Mouse (Mus musculus) MEL-GATA-1-ER (cell line): Measurements from ENCODE around the gene Pigx.
"Not testable (repeated sequence)": the region's sequence is repeated elsewhere in the genome, so short reads cannot be mapped to it uniquely, and the experiment has no call there.

Experiments used
- DNase-seq: peaks from one replicate; pipeline ENCODE4 v3.0.0-alpha.2; 2012; ENCODE audit warnings: low read depth; ENCODE audit errors: extremely low read depth

The Pigx gene

DNA sequence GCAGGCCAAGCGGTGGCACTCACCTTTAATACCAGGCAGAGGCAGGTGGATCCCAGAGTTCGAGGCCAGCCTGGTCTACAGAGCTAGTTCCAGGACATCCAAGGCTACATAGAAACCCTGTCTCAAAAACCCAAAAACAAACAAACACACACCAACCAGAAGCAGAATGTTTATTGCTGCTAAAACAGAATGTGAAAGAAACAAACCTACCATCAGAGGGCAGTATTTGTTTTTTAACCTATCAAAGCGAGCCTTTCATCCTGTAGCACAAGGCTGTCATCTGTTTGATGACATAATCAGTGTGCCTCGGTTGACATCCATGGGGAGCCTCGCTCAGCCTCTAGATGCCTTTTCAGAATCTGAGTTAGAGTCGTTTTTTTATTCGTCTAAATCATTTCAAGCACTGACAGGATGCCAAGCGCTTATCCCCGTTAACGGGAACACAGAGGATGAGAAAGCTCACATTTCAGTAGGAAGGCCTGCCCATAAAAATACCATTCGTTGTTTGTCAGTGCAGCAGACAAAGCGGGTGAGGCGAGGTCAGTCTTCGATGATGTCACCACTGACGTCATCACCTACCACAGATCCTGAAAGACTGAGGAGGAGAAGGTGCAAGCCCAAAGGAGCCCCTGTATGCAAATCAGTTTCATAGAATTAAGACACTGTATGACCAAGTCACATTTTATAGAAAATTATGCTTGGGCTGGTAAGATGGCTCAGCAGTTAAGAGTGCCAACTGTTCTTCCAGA lies 11.6 kb upstream of the Pigx start:
- DNase-seq: no peak

DNA sequence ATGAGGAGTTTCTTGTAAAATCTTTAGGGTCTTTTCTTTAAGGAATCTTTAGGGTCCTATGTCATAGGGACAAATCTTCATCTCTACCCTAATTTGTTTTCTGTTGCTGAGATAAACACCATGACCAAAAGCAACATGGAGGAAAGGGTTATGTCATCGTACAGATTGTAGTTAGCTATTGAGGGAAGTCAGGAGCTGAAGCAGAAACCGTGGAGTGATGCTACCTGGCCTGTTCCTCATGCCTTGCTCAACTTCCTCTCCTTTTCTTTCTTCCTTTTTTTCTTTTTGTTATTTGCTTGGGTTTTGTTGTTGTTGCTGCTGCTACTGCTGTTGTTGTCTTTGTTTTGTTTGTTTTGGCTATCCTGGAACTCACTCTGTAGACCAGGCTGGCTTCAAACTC lies 9.0 kb upstream of the Pigx start:
- DNase-seq: no peak

DNA sequence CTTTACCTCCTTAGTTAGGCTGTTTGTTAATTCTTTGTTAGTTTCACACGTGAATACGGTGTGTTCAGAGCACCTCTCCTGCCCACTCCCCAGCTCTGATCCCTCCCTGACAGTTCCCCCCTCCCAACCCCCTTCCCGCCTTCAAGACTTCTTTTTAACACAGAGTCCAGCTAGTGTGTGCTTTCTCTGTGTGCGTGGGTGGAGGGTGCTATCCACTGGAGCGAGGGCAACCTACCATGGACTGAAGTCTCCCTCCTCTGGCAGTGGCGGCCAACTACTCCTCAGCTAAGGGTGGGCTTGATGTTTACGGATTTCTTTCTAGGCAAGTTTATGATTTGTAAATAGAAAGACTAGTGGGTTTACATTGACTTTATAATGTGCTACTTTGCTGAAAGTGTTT lies 8.6 kb upstream of the Pigx start:
- no peak for DNase-seq

DNA sequence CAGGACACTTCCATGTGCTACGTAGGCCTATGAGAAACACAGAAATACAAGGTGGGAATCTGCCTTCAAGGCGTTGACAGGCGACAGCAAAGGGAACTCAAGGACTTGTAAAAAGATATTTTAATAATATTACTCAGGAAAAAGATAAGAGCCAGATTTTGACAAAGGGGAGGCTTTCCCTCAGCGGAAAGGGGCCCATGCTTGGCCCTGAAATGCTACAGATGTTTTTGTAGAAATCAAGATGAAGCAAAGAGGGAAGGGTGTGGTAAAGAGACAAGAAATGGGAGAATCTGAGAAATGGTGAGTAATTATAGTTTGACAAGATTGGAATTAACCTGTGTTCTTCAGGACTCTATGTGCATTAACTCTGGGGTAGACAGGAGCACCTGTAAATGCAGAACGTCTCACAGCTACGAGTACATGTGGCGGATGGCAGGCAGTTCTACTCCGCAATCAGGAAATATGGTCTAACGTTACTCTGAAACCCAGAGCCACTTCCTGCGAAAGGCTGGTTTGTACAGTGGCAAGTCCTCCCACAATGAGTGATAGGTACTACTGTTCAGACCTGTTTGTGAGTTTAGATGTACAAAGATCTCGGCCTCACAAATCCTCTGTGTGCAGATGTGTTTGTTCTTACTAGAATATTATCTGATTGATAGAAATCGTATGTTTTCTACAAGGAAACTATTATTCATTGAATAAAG lies 8.0 kb upstream of the Pigx start:
- no peak for DNase-seq

DNA sequence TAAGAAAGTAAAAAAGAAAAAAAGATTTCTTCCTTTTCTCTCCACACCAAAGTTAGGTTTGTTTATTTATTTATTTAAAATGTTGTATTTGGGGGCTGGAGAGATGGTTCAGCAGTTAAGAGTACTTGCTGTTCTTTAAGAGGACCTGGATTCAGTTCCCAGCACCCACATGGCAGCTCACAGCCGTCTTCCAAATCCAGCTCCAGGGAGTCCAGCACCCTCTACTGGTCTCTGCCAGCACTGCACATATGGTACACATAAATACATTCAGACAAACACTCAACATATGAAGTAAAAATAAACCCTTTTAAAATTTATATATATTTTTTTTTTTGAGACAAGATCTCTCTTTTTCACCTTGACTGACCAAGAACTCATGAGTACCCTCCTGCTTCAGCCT lies 6.2 kb upstream of the Pigx start:
- DNase-seq: no peak

DNA sequence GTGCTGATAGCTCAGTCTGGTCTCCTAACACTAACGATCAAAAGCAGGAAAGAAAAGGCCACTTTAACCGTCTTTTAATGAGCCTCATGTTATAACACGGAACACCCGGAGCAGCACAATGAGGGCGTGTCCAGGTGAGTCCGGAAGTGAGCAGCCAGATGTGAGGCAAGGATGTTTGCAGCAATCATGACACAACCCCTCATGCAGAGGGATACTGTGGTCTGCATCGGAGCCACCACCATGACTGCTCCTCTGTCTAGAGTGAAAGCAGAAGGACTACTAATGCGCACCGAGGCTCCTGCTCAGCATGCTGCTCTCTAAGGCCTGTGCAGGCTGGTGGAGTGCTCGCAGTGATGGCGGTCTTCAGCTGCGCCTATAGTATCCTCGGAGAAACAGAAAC lies 2.8 kb upstream of the Pigx start:
- DNase-seq: no peak

DNA sequence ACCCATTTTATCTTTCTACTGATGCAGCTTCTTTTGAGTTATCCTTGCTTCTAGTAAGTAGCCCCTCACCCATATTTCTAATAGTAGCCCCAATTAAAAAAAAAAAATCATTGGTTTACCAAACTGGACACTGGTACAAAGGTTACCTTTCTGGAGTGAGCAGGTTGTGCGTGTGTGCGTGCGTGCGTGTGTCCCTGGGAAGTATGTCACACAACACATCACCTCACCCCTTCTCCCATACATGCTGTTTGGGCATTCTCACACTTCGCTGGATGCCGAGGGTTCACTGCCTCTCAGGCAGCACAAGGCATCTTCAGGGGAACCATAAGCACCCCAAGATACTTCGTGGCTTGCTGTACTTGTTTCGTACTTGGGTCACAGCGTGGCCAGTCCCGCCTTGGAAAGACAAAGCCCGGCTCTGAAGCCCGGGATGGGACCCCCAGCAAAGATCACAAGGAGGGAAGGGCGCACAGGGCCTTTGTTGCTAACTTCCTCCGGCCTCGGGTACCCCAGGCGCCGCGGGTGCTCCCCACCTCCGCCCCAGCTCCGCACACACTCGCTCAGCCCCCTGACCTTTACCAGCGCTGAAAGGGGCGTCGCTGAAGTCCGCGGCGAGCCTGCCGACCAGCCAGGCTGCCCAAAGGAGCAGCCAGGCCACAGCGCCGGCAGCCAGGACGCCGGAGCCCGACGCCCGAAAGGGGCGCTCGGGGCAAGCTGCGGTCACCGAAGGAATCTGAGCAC lies 473 bp downstream of the Pigx start:
- no peak for DNase-seq

DNA sequence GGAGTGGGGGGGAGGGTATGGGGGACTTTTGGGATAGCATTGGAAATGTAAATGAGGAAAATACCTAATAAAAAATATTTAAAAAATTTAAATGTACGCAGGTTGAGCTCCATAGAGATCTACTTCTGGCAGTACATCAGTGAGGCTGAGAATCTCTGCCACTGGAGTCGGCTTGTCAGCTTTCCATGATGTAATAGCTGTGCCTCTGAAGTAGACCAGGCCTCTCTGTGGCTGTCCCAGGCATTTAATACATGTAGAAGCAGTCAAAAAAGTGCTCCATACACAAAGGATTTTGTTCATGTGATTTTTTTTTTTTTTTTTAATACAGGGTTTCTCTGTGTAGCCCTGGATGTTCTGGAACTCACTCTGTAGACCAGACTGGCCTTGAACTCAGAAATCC lies 1.8 kb downstream of the Pigx start:
- DNase-seq: not testable (repeated sequence)

DNA sequence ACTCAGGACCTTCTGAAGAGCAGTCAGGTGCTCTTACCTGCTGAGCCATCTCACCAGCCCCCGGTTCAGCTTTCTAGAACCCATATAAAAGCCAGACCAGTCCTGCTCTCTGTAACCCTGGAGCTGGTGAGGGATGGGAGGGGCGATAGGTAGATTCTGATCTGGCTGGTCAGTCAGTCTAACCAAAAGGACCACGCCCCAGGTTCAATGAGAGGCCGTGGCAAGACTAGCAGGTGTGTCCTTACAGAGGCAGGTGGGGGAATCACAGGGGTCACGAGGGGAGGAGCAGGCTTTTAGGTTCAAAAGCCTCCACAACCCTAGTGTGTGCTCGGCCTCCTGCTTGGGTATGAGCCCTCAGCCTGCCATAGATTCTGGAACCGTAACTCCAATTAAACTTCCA lies 8.1 kb downstream of the Pigx start:
- no peak for DNase-seq

DNA sequence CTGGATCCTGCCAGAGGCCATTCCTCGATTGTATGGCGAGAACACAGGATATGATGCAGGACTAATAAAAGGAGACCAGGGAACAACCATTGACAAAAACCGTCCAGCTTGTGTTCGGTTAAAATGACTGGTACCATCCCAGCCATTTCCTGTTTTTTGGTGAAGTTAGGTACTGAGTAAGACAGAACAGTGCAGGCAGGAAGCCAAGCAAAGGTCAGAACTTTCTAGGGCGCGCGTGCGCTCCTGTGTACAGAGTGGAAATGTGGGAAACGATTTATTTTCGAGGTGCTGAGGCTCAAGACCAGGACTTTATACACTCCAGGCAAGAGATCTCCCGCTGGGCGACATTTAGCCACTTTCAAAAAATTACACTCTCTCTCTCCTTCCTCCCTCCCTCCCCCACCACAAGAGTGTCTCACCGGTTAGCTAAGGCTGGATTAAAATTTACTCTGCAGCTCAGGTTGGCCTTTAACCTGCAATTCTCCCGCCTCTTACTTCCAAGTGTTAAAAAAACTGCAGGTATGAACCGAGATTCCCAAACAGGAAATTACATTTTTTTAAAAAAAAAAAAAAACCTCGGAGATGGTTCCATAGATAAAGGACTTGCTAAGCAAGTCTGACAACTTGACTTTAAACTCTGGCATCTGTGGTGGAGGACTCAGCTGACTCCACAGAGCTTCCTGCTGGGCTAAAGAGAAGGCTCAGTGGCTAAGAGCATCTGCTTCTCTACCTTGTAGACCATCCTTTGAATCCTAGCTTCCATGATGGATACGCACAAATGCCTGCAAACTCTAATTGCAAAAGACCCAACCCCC lies 11.7 kb downstream of the Pigx start:
- no peak for DNase-seq

DNA sequence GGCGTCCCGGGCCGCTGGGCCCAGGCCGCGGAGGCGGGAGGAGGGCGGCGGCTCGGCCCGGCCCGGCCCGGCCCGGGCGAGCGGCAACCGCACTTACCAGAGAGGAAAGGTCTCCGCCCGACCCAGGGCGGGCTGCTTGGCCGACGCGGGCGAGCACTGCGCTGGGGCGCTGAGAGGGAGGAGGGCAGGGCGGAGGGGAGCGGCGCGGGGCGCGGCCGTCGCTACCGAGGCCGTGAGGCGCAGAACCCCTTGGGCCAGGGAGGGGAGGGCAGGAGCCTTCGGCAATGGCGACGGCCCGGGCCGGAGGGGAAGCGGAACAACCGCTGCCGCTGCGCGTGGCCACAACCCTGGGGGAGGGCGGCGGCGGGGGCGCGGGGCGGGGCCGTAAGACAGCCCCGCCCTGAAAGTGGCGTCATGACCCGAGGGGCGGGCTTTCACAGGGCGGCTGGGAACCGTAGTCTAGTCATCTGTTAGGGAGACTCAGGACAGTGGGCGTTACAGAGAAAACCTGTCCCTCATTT lies 20.5 kb downstream of the Pigx start, which contains the start of gene Pak2:
Pak2 (minus strand) TSS at position 352 of the 521 bp plus-strand sequence.
- peak; percentile 60 for DNase-seq

DNA sequence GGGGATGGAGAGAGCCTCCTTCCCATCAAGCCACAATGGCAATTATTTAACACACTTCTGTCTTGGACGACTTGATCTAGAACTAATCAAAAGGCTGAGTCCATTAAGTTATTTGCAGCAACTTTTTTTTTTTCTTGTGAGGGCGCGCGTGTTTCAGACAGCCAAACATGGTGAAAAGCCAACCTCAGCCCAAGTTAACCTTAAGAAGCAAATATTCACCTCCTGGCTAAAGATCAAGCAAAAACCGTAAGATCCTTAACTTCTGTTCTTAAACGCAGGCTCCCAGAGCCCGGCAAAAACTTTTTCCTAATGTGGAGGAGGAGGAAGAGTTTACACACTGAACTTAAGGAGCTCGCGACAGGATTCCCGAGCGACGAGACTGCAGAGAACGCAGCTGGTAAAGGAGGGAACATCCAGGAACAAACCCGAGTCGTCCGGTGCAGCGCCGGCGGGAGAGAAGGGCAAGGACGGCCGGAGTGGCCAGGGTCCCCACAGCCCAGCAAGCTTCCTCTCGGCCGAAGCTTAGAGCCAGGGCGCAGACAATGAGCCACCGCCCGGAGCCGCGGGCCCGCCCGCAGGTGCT lies 21.0 kb downstream of the Pigx start:
- DNase-seq: peak; percentile 41

DNA sequence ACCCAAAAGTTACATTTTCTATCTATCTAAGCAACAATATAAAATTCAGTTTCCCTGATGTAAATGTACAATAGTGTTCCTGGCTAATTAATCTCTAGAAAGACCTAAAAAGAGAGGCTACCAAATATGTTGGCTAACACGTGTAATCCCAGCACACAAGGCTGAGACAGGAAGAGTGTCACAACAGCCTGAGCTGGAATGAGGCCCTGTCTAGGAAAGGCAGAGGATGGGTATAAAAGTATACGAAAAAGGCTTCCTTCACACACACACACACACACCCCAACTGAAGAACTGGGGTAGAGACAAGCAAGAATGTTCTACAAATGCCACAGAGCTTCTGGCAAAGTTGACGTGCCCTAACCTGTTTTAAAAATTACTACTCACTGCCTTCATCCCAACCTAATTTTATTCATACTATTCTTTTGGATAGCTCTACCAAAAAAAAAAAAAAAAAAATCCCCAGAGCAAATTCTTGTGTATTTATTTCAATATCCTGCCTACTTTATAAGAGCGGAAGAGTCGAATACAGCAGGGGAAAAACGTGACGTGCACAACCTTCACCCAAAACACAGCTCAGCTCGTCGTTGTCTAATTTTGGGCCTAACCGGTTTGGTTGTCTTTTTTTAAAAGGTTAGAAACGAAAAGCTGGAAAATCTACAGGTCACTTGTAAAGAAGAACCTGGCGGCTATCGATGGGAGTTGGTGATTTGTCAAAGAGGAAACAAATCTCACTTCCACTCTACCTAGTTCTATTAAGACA lies 21.7 kb downstream of the Pigx start:
- DNase-seq: no peak

DNA sequence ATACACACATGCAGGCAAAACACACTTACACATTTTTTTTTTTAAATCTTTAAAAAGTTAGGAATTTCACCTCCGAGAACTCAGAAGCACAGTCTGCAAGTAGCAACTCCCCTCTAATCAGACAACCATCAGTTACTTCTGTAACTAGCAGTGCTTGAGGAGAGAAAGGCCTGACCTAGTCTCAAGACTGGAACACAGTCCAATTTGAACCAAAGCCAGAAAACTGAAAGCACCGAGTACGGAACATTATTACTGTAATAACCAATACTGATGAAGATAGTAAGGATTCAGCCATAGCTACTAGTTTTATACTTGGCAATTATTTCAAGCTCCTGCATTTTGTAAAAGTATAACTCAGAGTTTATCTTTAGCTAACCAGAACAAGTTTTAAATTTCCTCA lies 23.1 kb downstream of the Pigx start:
- DNase-seq: no peak

DNA sequence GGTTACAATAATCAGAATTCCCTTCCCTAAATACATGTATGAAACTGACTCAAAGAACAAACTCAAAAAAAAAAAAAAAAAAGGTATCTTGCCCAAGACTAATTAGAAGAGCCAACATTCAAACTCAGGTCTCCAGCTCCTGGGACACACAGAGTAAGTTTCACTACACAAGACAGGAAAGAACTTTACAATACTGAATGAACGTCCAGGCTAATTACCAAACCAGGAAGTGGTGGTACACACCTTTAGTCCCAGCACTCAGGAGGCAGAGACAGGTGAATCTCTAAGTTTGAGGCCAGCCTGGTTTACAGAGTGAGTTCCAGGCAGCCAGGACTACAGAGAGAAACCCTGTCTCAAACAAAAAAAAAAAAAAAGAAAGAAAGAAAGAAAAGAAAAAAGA lies 23.8 kb downstream of the Pigx start:
- DNase-seq: no peak

DNA sequence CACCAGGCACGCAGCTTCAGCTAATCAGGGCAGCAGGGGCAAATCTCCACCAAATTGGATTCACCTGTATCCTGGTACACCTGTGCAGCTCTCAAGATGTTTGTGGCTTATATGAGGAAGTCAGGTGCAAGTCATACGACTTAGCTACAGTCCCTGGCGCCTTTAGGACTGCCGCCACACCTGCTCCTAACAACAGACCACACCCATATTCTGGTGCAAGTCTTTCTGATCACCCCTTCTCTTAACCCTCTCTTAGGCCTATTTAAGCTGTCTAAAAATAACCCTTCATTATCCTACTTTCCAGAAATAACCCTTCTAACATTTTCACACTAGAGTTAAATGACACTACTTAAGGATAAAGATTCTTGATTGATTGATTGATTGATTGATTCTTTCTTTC lies 29.5 kb downstream of the Pigx start:
- not testable (repeated sequence) for DNase-seq

DNA sequence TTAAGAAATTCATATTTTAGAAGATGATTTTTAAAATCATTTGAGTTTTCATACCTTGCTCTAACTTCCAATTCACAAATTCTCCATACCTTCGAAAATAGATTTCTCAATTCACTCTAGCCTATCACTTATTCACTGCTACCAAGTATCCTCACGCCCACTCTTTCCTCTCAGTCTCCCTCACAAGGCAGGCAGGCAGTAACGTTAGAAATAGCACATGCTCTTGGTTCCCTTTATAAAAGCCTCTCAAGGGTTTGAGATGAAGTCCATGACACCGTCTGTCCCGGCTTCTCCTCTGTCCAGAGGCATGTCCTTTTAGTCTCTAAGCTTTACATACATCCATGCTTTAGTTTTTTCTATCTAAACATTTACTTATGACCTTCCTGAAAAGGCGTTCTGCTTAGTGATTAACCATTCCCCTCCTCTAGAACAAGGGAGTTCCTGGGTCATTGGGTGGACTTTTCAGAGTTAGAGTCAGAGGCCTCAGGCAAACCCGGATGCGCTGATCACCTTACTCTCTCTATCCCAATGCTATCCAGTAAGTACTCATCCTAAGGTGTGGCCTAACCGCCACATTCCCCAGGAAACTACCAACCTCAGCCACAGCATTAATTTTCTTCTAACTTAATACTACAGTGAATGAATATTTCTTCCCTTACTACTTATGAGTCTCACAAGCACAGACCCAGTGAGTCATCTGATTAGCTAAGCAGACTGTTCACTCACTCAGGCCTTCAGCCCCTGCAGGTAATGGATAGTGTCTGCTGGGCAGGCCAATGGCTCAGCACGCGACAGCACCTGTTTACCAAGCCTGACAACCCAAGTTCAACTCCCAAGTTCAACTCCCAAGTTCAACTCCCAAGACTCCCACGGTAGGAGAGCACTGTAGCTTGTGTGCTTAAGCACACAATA lies 30.9 kb downstream of the Pigx start:
- no peak for DNase-seq

DNA sequence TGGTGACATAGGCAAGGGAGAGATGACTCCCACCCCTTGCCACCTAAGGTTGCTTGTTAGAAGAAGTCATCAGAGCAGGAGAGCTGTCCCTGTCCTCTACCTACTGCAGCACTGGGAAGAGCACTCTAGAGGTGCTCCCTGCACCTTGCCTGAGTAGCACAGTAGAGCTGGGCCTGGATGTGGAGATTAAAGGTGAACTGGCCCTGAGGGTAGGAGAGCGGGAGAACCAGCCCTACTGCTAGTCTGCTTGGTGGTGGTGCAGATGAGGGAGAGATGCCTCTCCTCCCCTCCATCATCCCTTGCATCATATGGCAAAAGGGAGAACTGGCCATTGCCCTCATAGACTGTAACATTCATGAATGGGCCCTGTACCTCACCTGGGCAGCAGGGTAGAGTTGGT lies 32.6 kb downstream of the Pigx start:
- DNase-seq: no peak

DNA sequence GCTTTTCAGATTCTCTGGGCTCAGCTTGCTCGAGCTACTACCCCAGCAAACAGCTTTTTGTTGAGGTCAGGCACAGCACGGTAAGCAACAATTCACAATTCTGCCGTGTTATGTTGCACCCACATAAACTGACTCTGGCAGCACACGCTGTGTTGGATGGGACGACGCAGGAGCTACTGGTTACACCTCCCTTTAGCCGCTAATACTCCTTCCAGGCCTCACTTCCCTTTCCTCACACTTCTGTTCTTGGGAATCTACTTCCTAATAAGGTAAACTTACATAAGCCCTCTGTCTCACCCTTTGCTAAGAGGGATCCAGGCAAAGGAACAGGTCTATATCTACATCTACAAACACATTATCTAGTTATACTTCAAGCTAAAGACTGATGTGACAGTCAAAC lies 35.6 kb downstream of the Pigx start:
- no peak for DNase-seq
